Mouse (Mus musculus): ENCODE data around the gene Immp2l.
A peak's percentile ranks its signal among the peaks of the same experiment; 100 is the strongest.
"Not testable (repeated sequence)": the region's sequence is repeated elsewhere in the genome, so short reads cannot be mapped to it uniquely, and the experiment has no call there.

Immp2l gene

DNA sequence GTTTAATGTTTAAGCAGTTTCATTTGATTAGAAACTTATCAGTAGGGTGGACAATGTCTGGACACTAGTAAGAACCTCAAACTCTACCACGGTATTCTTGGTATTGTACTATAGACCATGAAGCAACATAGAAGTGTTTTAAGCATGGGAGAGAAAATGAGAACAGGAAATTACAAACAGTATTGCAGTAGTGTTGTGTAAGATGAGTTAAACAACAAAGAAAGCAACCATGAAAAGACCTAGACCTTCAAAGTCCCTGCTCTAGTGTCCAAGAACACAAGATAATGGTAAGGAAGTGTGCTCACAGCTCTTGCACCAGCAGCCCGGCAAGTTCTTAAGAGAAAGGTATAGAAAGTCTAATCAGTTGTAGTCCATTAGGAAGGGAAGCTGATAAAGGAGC, 700.7 kb downstream of the Immp2l start:
- no peak for DNase-seq

DNA sequence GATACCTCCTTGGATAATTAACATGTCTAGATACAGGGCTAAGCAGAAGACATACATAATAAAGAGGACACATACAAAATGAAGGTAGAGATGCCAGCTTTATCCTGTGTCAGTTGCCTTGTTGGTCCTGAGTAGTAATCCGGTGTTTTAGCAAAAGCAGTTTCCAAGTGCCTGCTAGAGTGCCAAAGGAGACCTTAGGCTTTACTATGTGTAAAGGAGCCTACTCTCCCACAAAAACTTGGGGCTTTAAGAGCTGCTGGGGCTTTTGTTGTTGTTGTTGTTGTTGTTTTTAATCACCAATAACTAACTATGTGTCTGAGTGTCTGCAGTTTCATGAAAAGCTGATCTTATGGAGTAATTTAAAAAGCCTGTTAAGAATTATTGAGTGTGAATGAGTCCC, 702.8 kb downstream of the Immp2l start:
- no peak for DNase-seq

GRCm38 (mm10) chr12:41727221-41727620, 703.3 kb downstream of the Immp2l start:
- DNase-seq = no peak

- no peak for DNase-seq
Observed at GRCm38 (mm10) chr12:41727764-41728338, 704.0 kb downstream of the Immp2l start.

DNA sequence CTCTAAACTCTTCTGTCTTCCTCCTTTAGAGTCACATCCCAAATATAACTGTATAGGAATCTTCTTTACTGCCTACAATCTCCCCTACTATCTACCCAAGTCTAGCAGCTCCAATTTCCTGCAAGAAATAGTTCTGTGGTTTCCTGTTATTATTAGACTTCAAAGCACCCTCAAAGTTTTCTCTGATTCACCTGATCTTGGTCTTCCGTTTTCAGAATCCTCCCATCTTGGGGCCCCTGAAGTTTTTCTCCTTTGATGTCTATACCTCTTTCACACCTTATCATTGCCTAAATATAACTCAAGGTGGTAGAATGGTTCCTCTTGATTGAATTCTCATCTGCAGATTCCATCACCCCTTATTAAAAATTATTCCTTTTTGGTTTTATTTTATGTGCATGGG, 704.6 kb downstream of the Immp2l start:
- no peak for DNase-seq

GRCm38 (mm10) chr12:41729780-41730179, 705.9 kb downstream of the Immp2l start:
- DNase-seq = no peak

DNA sequence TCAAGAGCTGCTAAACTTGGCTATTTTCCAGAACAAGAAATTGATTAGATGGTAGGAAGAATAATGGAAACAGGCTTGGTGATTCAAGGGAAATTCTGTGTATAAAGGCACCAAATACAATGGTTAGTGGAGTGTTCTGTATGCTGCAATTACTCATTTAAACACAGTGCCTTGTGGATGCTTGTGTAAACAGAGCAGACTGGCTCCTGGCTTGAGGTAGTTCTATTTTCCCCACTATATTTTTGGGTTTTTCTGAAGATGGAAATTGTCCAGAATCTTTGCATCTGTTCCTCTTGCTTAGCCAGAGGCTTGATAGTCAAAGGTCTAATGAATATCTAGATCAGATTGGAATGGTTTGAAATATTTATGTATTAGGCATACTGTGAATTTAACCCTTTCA, 709.3 kb downstream of the Immp2l start:
- DNase-seq = no peak

GRCm38 (mm10) chr12:41742887-41743286, 719.0 kb downstream of the Immp2l start:
- DNase-seq = no peak

- no peak for DNase-seq
Observed at GRCm38 (mm10) chr12:41763396-41763795, 739.5 kb downstream of the Immp2l start.

GRCm38 (mm10) chr12:41773961-41774360, 750.1 kb downstream of the Immp2l start:
- no peak for DNase-seq

- DNase-seq = no peak
Observed at GRCm38 (mm10) chr12:41774623-41775323, 750.9 kb downstream of the Immp2l start.

GRCm38 (mm10) chr12:41777762-41778161, 753.9 kb downstream of the Immp2l start:
- not testable (repeated sequence) for DNase-seq

- peak; percentile 52 to 57 for DNase-seq
Observed at GRCm38 (mm10) chr12:41793681-41794080, 769.8 kb downstream of the Immp2l start.

- DNase-seq = no peak
Observed at GRCm38 (mm10) chr12:41829517-41829916, 805.6 kb downstream of the Immp2l start.

GRCm38 (mm10) chr12:41831731-41832130, 807.8 kb downstream of the Immp2l start:
- no peak for DNase-seq

- no peak for DNase-seq
Observed at GRCm38 (mm10) chr12:41834646-41835045, 810.8 kb downstream of the Immp2l start.

DNA sequence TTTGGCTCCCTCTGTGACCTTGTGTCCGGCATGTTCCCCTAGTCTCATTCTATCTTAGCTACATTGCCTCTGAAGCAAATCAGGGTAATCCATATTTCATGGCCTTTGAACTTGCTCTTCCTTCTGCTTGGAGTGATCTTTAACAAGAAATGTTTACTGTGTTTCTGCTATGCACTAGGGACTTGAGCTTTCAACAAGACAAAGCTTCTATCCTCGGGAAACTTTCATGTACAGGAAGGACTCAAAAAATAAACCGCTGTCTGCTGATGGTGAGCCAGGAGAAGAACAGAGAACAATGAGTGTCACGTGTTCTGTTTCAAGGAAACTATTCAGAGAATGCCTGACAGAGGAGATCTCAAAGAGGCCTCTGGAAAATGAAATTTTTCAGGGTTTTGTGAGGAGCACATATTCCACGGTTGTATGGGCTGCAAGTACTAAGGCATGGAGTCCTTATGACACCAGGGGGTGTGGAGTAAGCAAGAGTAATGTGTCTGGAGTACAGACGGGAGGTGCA, 814.5 kb downstream of the Immp2l start:
- no peak for DNase-seq

DNA sequence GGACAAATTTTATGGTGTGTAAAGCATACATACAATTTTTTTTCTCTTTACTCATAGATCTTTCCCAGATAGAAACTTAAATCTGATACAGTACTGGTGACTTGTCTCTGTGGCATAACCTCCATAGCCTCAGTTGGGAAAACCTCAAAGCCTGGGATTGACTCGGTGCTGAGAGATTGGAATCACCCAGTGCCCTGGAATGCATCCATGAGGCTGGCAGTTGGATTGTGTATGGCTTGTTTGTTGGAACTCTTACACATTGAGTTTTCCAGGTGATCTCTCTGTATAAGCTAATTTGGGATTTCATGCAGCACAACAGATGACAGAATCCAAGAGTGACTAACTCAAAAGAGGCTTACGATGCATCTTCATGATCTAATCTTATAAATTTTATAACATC, 815.4 kb downstream of the Immp2l start:
- no peak for DNase-seq

DNA sequence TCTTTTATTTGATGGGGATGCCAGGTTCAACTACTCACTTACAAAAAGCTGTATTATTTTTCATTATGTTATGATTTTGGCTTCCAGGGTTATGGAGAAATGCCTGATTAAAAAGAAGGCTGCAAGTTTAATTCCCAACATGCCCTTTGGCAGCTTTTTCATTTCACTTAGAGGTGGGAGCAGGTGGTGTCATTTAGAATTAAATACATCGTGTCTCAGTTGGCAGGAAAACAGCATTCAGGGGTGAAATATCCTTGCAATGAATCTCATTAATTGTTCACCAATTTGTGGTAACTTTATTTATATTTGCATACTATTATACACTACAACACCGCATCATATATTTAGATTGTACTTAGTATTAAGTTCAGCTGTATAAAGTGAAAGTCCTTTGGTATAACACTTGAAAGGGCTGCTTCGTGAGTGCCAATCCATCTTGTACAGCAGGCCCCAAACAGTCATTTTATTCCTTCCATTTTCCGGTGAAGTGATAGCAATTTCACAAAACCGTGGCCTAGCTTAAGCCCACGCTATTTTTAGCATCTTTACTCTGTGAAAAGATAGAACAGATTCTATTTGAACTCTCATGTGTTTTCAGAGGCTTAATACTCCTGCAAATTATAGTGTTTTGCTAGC, 818.9 kb downstream of the Immp2l start:
- DNase-seq = no peak

DNA sequence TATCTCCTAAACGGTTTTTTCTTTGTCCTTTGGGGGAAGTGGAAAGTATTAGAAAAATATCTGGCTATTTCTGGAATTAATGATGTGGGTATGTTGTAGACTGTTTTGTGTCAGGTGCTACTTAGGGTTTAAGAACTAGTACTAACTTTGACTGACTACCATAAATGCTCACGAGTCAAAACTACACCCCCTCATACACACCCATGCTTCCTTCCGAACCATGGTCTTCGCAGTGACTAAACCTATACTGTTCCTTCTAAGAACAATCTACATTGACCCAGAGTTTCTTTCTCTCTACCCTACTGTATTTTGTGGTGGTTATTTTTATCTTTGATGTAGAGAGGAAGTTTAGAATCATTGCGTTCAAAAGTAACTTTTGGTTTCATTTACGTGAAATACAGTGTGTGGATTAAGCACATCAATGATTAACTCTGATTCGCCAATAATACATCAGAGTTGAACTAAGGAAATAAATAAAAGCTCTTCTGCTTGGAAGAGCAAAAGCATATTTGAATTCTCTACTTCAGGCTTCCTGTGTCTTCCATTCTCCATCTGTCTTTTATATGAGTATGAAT, 828.1 kb downstream of the Immp2l start:
- DNase-seq = no peak

DNA sequence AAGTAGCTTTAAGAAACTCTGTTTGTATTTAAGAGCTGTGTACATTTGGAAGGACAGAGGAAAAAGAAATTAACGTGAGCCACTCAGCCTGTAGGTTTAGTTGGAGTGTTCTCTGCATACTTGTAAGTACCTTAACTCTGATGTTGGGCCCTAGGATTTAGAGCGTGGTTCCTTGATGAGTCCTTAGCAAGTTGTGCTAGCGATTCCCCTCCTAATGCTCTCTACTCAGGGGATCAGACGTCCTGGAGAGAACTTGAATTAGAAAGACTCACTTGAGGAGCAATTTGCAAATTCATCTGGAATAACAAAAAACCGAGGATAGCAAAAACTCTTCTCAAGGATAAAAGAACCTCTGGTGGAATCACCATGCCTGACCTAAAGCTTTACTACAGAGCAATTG, 835.8 kb downstream of the Immp2l start:
- DNase-seq = not testable (repeated sequence)

GRCm38 (mm10) chr12:41868317-41868716, 844.4 kb downstream of the Immp2l start:
- no peak for DNase-seq

GRCm38 (mm10) chr12:41874015-41874414, 850.1 kb downstream of the Immp2l start:
- no peak for DNase-seq

Data from kidney, postnatal 36 days (tissue).